Mouse (Mus musculus) monocyte, adult 5-6 weeks (primary cell): ENCODE results near the gene Nono. TPM values are rescaled to one million over a fixed set of nuclear protein-coding genes. Genes with fewer than 3 reads are reported as not detected.
A peak's percentile ranks its signal among the peaks of the same experiment; 100 is the strongest.

Experiments used
- ATAC-seq: fragments of 153-309, 156-312 bp; replicated peaks from 2 replicates; pipeline ENCODE4 v1.8.0; 2017; ENCODE audit warnings: mild to moderate bottlenecking; ENCODE audit not compliant: low TSS enrichment, insufficient number of reproducible peaks, severe bottlenecking, poor library complexity, low FRiP score
- total RNA-seq: library from RNA; stranded (forward); fragments of 200-1000, 200-491, 200-594 nt; gene quantifications from 3 replicates; pipeline ENCODE4 v1.2.3, GENCODE M21; 2017

Gene Nono
- total RNA-seq: 308 to 348 TPM (median 324 TPM) in 3 replicates

DNA sequence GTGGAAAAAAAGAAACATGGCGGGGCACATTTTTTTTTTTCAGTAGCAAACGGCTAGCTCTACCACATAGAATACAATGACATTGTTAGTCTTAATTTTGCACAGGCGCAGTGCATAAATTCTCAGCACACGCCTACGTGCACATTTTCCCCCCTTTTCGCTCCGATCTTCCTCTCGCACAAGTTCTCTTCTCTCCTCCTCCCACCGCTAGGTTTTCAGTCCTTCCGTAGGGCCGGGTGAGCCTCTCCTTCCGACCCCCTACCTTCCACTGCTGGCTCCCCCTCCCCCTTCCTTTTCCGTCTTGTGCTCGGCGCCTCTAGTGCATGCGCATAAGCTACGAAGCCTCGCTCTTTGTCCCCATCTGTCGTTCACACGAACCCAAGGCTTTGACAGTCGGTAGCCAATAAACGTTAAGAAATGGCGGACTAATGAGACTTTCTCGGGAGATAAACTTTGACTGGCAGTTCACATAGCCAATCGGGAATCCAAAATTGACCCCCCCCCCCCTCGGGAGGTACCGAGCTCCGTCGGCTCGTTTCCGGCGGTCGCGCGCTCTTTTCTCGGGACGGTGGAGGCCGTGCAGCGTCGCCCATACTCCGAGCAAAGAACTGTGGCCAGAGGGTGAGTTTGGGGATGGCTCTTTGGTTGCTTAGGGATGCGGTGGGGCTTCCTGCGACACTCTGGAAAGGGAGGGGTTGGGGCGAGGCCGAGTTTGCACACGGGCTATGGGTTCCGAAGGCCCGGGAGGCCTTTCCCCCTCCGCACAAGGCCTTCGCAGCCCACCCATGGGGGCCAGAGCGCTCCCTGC, at the start of gene Nono:
Gene Nono, plus strand, starts transcription at position 177 of the 808 bp plus-strand sequence.
- ATAC-seq: peak; percentile 91

DNA sequence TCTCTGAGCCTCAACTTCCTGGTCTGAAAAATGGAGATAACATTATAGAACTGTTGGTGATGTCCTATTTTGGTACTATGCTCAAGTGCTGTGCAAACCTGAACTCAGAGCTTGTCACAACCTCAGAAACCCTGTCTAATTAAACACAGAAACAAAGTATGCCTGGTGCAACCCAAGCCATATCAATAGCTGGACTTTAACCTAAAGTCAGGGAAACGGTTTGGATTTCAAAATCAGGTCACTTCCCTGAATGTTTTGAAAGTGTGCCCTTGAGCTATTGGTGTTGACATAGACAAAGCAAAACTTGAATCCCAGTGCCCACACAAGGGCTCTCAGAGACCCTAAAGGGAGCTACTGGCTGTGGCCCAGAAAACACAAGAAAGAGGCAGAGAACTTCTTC, 49.4 kb upstream of the Nono start:
- ATAC-seq: no peak

DNA sequence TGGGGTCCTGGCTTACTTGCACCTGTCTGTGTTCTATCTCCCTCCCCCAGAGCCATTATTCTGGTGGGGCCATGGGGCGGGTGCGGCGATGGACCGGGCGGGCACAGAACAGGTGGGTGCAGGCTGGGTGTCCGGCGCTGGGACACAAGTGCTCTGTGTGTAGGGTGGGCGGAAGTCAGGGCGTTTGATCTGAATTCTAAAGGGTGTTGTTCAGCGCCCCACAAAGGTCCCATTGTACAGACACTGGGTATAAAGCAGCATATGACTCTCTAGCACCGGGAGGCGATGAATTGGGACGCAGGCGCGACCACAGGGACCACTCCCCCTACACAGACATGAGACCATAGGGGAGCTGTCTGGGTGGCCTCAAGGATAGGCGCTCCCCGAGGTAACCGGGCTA, 45.7 kb upstream of the Nono start:
- no peak for ATAC-seq

DNA sequence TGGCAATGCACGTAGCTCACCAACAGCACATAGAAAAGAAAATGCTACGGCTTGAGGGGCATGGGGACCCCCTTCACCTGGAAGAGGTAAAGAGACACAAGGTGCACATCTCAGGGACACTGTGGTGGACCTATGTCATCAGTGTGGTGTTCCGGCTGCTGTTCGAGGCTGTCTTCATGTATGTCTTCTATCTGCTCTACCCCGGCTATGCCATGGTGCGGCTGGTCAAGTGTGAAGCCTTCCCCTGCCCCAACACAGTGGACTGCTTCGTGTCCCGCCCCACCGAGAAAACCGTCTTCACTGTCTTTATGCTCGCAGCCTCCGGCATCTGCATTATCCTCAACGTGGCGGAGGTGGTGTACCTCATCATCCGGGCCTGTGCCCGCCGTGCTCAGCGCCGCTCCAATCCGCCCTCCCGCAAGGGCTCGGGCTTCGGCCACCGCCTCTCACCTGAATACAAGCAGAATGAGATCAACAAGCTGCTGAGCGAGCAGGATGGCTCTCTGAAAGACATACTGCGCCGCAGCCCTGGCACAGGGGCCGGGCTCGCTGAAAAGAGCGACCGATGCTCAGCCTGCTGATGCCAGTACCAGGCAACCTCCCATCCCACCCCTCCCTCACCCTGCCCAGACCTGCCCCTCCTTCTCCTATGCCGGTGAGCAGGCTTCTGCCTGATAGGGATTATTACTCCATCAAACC, 44.5 kb upstream of the Nono start:
- ATAC-seq: no peak

DNA sequence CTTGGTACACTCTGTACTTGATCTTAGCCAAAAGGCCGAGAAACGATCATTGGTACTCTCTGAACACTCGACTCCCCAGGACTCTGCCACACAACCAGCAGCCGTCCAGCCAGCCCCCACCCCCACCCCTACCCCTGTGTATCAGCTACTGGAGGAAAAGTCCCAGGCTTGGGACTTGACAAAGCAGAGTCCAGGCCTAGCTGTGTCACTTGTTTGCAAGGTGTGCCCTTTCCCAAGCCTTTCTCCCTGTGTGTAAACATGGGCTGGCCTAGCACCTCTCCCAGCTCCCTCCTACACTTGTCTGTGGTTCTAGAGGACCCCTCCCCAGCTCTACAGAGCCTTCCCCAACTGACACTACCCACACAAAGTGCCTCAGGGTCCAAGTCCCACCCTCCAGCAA, 42.9 kb upstream of the Nono start:
- ATAC-seq: no peak

DNA sequence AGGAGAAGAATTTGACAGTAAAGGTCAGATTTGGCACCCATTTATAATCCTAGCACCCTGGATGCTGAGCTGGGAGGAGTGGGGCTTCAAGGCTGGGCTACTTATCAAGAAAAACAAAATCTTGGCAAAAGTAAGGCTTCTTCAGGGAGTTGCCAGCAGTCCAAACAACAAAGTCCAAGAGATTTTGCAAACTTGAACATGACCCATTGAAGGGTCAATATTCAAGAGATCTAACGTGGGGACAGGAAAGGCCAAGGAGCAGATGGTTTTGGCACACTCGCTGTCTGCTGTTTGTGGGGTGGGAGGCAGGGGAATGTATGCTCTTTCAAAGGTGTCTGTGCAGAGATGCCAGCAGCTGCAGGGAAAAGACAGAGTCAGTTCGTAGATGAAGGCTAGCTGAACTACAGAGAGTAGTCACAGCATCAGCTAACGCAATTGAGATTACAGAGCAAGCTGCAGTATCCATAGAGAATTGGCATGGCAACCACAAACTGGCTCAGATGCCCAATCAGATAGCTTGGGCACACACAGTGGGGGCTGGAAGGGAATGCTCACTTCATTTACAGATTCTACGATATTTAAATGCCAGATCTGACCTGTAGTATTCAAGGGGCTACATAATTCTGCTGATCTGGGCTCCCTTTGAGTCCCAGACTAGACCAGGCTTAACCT, 40.1 kb upstream of the Nono start:
- no peak for ATAC-seq

DNA sequence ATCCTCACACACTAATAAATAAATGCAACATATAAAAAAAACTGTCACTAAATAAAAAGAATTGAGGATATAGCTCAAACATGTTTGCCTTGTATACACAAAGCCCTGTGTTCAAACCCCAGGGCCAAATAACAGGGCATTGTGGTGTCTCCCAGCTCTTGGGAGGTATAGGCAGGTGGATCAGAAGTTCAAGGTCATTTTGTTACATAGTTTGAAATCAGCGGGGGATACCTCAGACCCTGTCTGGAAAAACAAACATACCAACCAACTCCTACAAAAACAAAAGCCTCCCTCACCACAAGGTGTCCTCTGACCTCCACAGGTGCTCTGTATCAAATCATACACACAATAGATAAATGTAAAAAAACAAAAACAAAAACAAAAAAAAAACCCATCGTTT, 34.8 kb upstream of the Nono start:
- ATAC-seq: no peak

DNA sequence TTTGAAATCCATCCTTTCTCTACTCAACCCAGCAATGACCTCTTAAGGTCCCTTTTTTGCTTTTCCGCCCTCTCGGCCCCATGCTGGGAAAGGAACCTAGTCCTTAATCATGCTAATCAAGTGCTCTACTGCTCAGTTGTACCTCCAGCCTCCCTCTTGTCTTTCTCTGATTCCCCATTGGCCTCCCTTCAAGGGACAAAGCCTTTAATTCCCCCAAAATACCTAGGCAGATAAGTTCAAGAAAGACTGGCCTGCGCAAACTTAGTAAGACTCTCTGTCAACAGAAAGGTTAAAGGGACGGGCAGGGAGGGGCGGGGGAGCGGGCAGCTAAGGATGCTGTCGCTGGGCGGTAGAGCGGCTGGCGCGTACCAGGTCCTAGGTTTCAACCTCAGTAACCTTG, 32.7 kb upstream of the Nono start:
- no peak for ATAC-seq

DNA sequence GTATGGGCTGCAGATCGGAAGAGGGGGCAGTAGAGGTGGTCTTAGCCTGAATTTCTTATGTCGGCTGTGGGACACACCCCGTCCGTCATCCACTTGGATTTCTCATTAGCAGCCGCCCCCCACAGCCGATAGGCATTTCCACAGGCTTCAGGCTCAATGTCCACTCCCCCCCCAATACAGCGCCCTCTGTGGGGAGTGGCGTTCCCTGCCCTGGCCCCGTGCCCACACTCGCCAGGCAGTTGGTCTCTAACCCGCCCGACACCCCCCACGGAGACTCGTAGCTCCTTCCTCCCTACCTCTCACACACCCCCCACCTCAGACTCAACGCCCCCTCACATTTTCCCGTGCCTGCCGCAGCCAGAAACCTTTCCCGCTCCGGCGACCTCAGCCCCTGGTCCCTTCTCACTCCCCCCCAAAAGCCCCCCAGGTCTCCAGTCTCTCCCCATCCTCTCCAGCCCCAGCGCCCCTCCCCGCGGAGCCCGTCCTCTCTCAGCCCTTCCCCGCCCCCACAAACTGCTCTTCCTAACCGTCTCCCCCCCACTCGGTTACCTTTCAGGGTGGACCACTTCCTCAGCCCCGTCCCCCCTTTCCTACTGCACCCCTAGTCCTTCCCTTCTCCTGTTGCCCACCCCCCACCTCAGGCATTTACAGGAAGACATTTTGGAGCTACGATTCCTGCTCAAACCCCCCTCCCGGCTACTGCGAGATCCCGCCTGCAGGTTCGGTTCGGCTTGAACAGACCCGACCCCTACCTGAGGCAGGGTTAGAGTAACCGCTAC, 10.0 kb upstream of the Nono start:
- no peak for ATAC-seq

DNA sequence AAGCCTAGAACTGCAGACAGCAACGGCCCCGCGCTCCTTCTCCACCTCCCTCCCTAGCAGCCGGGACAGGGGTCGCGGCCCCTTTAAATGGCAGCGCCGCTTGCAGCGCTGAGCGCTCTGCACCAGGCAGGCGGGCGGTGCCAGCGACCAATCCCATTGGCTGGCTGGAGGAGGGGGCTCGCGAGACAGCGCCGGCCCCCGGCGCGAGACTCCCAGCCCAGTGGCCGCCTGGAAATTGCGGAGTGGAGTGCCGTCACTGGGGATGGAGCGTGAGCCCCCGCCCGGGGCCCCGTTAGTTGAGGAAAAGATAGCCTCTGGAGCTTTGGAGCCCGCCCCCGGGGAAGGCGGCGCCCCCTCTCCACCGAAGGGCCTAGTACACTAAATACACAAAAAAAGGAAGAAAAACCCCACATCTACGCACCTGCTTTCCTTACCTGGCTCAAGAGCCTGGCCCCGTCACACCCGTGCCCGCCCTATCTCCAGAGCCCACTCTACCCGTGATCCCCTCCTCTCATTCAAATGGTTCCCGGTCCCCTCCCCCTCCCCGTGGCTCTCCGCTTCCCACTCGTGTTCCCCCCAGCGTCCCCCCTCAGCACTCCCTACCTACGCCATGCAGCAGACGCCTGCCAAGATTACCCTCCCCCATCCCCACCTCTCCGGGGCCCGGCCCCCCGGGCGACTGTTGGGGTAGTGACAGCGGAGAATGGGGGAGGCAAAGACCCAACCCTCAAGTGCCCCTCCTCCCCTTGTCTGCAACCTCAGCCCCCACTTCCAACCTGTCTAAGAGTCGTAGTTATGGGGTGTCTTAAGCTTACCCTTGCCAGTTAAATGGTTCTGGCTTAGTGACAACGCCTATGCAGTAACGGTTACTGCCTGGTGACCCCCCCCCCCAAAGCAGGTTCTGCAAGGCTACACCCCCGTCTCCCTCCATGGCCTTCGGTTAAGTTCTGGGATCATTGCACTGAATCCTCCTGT, 9.1 kb upstream of the Nono start:
- peak; percentile 86 for ATAC-seq

DNA sequence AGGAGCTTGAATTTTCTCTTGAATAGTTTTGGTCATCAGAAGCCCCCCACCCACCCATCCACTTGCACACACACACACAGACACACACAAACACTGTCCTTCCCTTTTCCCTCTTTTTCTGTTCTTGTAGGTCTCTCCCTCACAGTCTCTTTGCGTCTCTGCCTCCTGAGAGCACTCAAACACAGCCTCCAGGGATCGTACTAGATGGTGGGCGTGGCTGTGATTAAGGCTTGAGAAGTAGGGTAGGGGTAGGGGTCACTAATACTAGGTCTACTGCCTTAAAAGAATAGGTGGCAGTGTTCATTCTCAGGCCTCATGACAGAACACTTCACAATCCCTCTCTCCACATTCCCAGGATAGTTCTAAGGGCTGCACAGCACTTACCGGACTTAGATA, 8.4 kb upstream of the Nono start, which contains the start of gene Zmym3:
Gene Zmym3, minus strand, starts transcription at position 150 of the 396 bp plus-strand sequence.
- ATAC-seq: no peak

DNA sequence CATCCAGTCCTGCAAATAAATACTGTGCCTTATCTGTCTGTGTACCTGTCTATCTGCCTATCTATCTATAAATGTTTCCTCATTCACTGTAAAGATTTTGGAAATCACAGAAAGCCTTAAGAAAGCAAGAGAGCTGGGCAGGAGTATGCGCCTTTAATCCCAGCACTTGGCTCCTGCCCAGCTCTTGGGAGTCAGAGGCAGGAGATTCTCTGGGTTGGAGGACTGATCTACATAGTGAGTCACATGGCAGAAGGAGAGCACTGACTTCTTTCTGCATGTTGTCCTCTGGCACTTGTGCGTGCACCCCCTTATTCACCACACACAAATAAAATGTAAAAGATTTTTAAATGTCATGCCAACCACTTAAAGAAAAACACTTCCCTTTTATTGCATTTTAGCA, 5.7 kb upstream of the Nono start:
- no peak for ATAC-seq

DNA sequence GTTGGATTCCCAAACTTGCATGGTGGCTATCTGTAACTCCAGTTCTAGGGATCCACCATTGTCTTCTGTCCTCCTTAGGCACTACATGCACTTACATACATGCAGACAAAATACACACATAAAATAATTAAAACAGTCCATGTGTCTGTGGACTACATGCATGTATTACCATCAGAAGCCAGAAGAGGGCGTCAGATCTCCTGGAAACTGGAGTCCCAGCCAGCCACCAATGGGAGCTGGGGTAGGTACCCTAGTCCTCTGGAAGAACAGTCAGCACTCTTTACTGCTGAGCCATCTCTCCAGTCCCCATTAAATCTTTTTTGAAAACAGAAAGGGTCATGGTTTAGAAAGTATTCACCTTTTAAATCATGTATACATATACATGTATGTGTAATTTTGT, 1.3 kb upstream of the Nono start:
- no peak for ATAC-seq

DNA sequence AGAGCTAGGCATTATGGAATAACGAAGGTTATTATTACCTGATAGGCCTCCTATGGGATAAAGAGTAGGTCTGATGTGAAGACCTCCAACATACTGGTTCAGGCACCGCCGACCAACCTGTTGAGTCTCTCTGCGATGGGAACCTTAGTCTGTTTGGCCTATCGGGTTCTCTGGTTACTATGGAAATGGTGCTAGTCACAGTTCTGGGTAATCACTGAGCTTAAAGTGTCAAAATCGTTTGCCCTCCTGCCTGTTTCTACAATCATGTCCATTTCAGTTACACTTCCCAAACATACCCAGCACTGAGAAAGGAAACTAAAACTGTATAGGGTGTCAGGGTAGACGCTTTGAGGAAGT, 355 bp upstream of the Nono start:
- no peak; the same call in 1 of the 2 replicates for ATAC-seq

DNA sequence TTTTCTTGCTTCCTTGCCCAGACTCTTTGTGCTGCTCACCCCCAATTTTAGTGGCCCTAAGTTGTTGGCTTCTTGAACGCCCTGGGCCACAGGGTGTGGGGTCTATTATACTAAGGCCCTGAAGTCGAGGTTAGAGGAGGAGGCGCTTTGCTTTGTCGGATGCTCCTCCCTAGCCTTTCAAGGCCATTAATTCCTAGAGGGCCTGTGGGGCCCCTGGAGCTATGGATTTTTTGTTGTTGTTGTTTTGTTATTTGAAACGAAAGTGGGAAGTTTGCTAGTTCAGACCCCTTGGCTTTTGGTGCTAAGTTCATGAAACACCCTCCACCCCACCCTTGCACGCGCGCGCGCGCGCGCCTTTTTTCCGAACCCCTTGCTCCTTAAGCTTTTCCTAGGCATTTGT, 858 bp downstream of the Nono start:
- ATAC-seq: 0 out of 2 replicates have a peak, but pooled peaks have one; percentile 2

DNA sequence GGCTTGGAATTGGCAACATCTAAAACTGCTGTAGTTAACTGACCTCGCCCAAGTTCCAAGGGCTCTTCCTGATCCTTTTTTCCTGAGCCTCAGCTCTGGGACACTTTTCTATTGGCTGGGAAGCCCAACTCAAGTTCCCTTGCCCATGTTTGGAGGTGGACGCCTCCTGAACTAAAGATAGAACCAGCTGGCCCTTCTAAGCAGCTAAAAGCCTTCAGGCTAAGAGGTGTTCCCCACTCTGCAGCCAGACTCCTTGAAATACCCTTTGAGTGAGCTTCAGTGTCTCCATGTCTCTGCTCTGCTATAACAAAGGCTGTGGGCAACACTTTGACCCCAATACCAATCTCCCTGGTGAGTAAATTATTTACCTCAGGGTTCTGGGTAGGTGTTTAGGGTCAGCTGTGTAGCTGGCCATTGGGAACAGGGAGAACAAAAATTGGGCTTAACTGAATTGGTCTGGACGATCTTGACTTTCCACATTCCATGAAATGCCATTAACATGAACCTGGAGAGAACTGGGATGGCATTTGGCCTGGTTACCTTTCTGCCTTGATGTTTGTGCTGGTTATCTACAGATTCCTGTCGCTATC, 19.9 kb downstream of the Nono start, which contains the start of gene Itgb1bp2:
Gene Itgb1bp2, plus strand, starts transcription at position 203 of the 590 bp plus-strand sequence.
- ATAC-seq: no peak

DNA sequence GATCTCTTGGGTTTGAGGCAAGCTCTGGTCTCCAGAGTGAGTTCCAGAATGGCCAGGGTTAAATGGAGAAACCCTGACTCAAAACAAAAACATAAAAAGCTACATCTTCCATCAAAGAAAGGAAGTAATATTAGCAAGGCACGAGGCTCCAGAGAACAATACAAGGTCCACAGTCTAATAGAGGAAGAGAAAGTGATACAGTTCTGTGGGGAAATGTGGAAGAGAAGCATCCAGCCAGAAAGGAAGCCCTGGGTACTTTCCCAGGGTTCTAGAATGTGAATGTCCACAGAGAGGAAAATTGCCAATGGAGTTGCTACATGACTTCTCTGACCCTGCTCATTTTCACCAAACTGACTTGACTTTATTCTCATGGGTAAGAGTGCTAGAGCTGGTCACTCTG, 22.0 kb downstream of the Nono start:
- ATAC-seq: no peak
